Mouse (Mus musculus) brain, embryonic 18.5 days (tissue): ENCODE measurements around the gene Ddx21.
"Not testable (repeated sequence)": the region's sequence is repeated elsewhere in the genome, so short reads cannot be mapped to it uniquely, and the experiment has no call there.

Source experiments
- DNase-seq: peaks from one replicate; pipeline ENCODE4 v3.0.0-alpha.2; 2012; ENCODE audit warnings: low read depth, low spot score

Gene Ddx21

GRCm38 (mm10) chr10:62602177-62603040, at the start of gene Ddx21:
TSS of gene Ddx21 (minus strand) at chr10:62602281.
- peak; percentile 74 for DNase-seq

GRCm38 (mm10) chr10:62650881-62651810, 49.1 kb upstream of the Ddx21 start, which contains the start of gene Ddx50:
TSS of gene Ddx50 (minus strand) at chr10:62651218.
- peak; percentile 99 for DNase-seq

DNA sequence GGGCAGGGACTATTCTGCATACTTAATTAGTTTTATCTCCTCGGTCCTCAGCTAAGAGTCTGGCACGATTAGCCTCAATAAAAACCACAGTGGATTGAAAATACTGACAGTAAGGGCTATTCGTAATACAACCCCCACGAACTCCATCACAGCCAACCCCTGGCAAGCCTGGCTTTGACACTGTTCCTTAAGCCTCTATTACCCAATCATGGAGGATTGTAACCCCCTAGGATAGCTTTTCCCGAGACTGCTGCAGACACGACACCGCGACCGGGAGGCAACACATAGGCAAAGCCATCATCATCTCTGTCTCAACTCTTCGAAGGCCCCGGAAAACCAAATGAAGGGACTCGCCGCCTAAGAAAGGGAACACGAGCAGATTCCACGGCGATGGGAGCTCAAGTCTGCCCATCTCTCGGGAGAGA, 48.3 kb upstream of the Ddx21 start:
- DNase-seq: no peak

- DNase-seq: no peak
Observed at GRCm38 (mm10) chr10:62604161-62604560, 2.1 kb upstream of the Ddx21 start.

GRCm38 (mm10) chr10:62603233-62604030, 1.4 kb upstream of the Ddx21 start:
- DNase-seq: no peak

GRCm38 (mm10) chr10:62601833-62602176, 276 bp downstream of the Ddx21 start:
- no peak for DNase-seq

DNA sequence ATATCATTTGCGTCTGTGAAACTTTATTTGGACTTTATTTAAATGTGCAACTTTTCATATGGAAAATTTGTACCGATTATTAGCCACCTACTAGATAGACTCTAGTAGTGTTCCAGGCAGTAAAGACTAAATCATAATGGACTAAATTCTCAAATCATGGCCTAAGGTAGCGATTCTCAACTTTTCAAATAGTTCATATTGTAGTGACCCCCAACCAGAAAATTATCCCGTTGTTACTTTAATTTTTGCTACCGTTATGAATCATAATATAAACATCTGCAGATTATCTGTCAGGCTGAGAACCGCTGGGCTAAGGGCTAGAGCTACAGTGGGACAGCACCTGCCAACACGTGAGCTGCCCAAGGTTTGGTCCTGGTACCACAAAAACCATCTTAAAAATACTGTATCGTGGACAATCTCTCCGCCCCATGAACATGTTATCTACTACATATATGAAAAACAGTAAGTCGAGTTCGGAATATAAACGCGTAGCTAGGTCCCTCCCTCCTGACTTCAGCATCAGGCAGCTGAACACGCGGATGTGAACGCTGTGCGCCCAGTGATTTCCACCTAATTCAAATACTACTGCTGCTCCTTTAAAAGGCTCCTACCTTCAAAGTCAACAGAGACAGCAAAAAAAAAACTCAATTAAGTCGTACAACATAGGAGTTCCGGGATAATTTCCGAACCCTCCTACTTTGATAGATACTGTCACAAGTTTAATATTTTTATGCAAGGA, 859 bp downstream of the Ddx21 start:
- no peak for DNase-seq

- no peak for DNase-seq
Observed at GRCm38 (mm10) chr10:62600056-62600455, 2.0 kb downstream of the Ddx21 start.

- DNase-seq: not testable (repeated sequence)
Observed at GRCm38 (mm10) chr10:62599311-62599710, 2.8 kb downstream of the Ddx21 start.

DNA sequence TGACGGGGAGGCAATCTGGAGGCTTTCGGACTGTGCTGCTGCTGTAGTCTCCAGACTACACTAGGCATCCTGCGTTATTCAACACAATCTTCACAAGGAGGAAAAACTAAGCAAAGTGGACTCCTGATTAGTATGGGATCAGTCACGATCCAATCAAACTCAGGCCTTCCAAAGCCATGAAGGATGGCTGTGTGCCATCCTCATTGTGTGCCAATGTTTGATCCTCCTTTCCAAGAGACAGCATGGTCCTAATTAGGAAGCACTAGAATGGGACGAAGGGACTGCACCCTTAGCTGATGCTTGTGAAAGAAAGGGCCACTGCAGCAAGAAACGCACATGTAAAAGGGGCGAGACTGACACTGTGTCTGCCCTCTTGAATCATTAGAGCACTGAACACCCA, 9.6 kb downstream of the Ddx21 start:
- no peak for DNase-seq

- DNase-seq: peak; percentile 79
Observed at GRCm38 (mm10) chr10:62590200-62590599, 11.9 kb downstream of the Ddx21 start.

- no peak for DNase-seq
Observed at GRCm38 (mm10) chr10:62588616-62589015, 13.5 kb downstream of the Ddx21 start.

GRCm38 (mm10) chr10:62583245-62583644, 18.8 kb downstream of the Ddx21 start:
- DNase-seq: no peak

GRCm38 (mm10) chr10:62582701-62583100, 19.4 kb downstream of the Ddx21 start:
- DNase-seq: no peak

DNA sequence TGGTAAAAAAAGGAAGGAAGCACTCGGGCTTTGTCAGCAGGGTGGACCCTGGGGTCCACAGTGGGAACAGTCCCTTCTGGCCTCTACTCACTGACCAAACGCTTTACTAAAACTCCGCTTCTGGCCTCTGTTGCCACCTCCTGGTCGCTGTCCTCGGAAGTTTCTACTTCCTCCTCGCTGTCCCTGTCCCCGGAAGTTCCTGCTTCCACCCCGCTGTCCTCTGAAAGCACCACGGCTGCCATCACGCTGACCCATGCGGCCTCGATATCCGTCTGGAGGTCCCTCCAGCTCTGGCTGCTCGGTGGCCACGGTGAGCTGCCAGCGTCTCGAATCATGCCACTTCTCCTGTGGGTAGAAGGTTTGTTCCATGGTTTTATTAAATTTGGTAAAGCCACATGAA, 19.8 kb downstream of the Ddx21 start:
- no peak for DNase-seq

DNA sequence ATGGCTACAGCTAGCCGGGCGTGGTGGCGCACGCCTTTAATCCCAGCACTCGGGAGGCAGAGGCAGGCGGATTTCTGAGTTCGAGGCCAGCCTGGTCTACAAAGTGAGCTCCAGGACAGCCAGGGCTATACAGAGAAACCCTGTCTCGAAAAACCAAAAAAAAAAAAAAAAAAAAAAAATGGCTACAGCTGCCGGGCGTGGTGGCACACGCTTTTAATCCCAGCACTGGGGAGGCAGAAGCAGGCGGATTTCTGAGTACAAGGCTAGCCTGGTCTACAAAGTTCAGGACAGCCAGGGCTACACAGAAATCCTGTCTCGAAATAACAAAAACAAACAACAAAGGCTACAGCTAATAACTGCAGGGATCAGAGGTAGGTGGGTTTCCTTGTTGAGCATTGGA, 23.0 kb downstream of the Ddx21 start:
- DNase-seq: not testable (repeated sequence)

GRCm38 (mm10) chr10:62578338-62579100, 23.6 kb downstream of the Ddx21 start, which contains the start of gene Kif1bp:
TSS of gene Kif1bp (minus strand) at chr10:62578457.
- peak; percentile 96 for DNase-seq

DNA sequence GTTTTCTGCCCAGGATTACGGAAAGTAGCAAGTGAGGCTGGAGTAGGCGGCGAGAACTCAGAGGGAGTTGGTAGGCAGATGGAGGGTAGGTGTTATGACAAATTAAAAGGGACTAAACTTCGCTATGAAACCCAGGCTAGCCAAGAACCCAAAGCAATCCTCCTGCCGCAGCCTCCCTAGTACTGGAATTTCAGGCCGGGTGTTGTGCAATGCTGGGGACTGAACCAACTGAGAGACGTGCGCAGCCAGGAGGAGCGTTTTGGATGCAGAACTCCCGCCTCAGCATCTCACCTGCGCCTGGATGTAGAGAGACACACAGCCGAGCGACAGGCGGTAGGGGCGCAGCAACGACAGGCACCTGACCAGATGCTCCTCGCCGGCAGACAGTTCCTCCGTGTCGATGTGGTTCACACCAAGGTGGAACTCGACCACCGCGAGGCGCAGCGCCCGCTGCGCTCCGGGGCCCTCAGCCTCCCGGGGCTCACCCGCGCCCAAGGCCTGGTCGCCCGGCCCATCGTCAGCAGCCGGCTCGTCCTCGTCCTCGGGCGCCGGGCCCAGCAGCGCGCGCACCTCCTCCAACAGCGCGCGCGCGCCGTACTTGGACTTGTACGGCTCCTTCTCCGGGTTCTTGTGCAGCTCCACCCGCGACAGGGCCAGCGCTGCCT, 24.3 kb downstream of the Ddx21 start:
- DNase-seq: no peak

- no peak for DNase-seq
Observed at GRCm38 (mm10) chr10:62575001-62575400, 27.1 kb downstream of the Ddx21 start.
